Mouse (Mus musculus) gastrocnemius, postnatal 10 days (tissue): ENCODE data around the gene 1110002E22Rik. TPM values are rescaled to one million over a fixed set of nuclear protein-coding genes. Genes with fewer than 3 reads are reported as not detected.
A peak's percentile ranks its signal among the peaks of the same experiment; 100 is the strongest.

Experiments
- DNase-seq: peaks from one replicate; pipeline ENCODE4 v3.0.0; 2021; ENCODE audit warnings: mixed read lengths
- long read RNA-seq, 2 experiments: library from polyadenylated mRNA; stranded (forward); transcript quantifications; one replicate each; pipeline ENCODE4 v2.0.0; 2021
- total RNA-seq, 2 experiments: library from RNA; stranded (reverse); gene quantifications; 2 replicates each; pipeline ENCODE4 v1.2.3; 2021

Gene 1110002E22Rik
- total RNA-seq, result 100 to 1,000 TPM; 191 to 209 TPM
- long read RNA-seq, experiment 1, full-length matches to known transcripts, result 32 of 67 reads
- long read RNA-seq, experiment 1, partial matches to known transcripts, result 1 of 67 reads
- long read RNA-seq, experiment 1, other reads (novel, unspliced or antisense), result 34 of 67 reads
- long read RNA-seq, experiment 2, full-length matches to known transcripts, result 36 of 74 reads
- long read RNA-seq, experiment 2, partial matches to known transcripts, result 1 of 74 reads
- long read RNA-seq, experiment 2, other reads (novel, unspliced or antisense), result 37 of 74 reads

- peak; percentile 26 for DNase-seq
Measured at GRCm38 (mm10) chr3:138064732-138065645, at the start of gene 1110002E22Rik. Gene 1110002E22Rik, plus strand, starts transcription at chr3:138065052.

GRCm38 (mm10) chr3:138016810-138017209 lies 48.0 kb upstream of the 1110002E22Rik start:
- DNase-seq, result no peak

GRCm38 (mm10) chr3:138022003-138022402 lies 42.8 kb upstream of the 1110002E22Rik start:
- no peak for DNase-seq

- no peak for DNase-seq
Measured at GRCm38 (mm10) chr3:138022651-138023050, 42.2 kb upstream of the 1110002E22Rik start.

GRCm38 (mm10) chr3:138026286-138026685 lies 38.6 kb upstream of the 1110002E22Rik start:
- DNase-seq, result peak; percentile 54

GRCm38 (mm10) chr3:138027575-138028362 lies 37.1 kb upstream of the 1110002E22Rik start:
- DNase-seq, result no peak

GRCm38 (mm10) chr3:138029351-138029750 lies 35.5 kb upstream of the 1110002E22Rik start:
- DNase-seq, result peak; percentile 45

GRCm38 (mm10) chr3:138030563-138030962 lies 34.3 kb upstream of the 1110002E22Rik start:
- no peak for DNase-seq

GRCm38 (mm10) chr3:138033986-138034385 lies 30.9 kb upstream of the 1110002E22Rik start:
- no peak for DNase-seq

GRCm38 (mm10) chr3:138040938-138041337 lies 23.9 kb upstream of the 1110002E22Rik start:
- no peak for DNase-seq

GRCm38 (mm10) chr3:138041591-138042301 lies 23.1 kb upstream of the 1110002E22Rik start:
- no peak for DNase-seq

- DNase-seq, result no peak
Measured at GRCm38 (mm10) chr3:138043316-138043715, 21.5 kb upstream of the 1110002E22Rik start.

GRCm38 (mm10) chr3:138049555-138049954 lies 15.3 kb upstream of the 1110002E22Rik start:
- DNase-seq, result no peak

GRCm38 (mm10) chr3:138050772-138051171 lies 14.1 kb upstream of the 1110002E22Rik start:
- no peak for DNase-seq

- DNase-seq, result no peak
Measured at GRCm38 (mm10) chr3:138051431-138051830, 13.4 kb upstream of the 1110002E22Rik start.

GRCm38 (mm10) chr3:138053969-138054368 lies 10.9 kb upstream of the 1110002E22Rik start:
- DNase-seq, result peak; percentile 28

- no peak for DNase-seq
Measured at GRCm38 (mm10) chr3:138056976-138057375, 7.9 kb upstream of the 1110002E22Rik start.

- no peak for DNase-seq
Measured at GRCm38 (mm10) chr3:138058226-138058625, 6.6 kb upstream of the 1110002E22Rik start.

GRCm38 (mm10) chr3:138060429-138060828 lies 4.4 kb upstream of the 1110002E22Rik start:
- DNase-seq, result no peak

- DNase-seq, result no peak
Measured at GRCm38 (mm10) chr3:138061205-138061911, 3.5 kb upstream of the 1110002E22Rik start.

GRCm38 (mm10) chr3:138062673-138063072 lies 2.2 kb upstream of the 1110002E22Rik start:
- DNase-seq, result no peak
